Mouse (Mus musculus): ENCODE data around the gene Trim63. TPM values are rescaled to one million over a fixed set of nuclear protein-coding genes. Genes with fewer than 3 reads are reported as not detected.
"Not testable (repeated sequence)": the region's sequence is repeated elsewhere in the genome, so short reads cannot be mapped to it uniquely, and the experiment has no call there.

The Trim63 gene
- total RNA-seq, 2 experiments from 2014 or later, result 0.30 to 0.35 TPM

DNA sequence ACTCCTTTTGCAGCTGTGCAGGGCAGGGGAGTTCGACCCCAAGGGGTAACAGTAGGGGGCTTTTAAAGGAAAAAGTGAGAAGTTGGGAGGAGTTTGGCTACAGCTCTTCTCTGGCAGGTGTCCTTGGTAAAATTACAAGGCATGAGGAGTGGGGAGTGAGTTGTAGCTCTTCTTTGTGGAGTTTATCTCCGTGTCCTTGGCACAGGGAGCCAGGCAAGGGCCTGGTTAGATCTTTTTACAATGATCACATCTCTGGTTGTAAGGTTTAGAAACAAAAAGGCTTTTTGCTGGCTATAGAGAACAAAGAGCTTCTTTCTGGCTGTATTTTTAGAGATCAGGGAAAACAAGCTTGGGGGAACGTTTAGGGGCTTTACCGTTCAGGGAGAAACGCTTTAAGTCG, 26.3 kb downstream of the Trim63 start:
- not testable (repeated sequence) for DNase-seq (ENCODE audit: low spot score in 2 of 2)

DNA sequence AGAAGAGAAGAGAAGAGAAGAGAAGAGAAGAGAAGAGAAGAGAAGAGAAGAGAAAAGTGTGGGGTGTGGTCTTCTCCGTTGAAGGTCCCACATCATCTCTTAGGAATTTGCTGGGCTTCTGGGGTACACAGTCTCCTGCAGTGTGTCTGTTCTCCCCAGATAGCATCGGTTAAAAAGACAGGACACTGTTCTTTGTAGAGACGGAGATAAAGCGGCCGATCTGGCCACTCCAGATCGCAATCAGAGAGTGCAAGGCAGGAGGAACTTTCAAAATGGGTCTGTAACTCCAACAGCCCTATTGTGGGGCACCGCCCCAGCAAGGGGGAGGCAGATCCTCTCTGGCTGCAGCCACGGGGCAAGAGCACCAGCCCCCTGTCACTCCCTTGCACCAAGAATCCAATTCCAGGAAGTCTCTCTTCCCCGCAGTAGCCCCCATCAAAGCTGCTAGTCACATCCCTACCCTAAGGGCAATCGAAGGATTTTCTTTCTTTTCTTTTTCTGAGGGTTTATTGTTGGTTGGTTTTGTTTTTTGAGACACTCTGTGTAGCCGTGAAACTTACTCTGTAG, 27.4 kb downstream of the Trim63 start:
- DNase-seq (ENCODE audit: low spot score in 2 of 2), result no peak

DNA sequence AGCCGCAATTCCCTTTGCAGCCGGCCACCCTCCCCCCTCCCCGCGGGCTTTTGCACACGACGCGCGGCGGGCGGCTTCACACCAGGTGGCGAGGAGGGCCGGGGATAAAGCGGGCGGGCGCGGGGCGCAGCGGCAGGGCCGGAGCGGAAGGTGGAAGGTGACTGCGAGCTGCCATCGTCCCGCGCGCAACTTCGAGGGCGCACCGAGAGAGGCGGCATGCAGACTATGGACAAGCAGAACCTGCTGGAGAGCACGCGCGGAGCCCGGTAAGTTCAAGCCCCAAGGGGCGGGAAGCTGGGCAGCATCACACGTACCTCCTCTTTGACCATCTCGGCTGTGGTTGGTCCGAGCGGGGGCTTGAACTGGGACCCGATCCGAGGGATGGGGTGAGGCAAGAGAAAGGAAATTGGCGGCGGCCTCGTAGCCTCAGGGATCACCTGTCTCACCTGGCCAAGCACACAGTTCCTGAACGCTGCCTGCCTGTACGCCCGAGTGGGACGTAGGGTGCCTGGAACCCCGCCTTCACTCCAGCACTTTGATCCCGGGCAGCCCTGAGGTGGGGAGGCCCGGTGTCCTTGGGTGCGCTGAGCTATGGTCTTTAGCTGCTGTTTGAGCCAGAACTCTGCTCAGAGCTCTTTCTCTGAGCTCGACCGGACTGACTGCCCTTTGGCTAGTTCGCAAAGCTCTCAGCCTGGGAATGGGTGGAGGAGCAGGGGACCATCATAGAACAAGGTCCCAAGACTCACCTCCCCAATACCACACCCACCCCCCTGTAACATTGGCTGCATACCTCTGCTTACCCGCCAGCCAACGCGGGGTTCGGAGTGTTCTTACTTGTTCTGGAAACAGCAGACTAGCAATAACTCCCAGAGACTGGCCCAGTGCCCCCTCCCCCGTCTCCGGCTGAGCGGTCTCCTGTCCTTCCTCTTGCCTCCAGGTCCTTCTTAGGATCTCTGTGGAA, 28.4 kb downstream of the Trim63 start, which contains the start of gene Slc30a2:
Gene Slc30a2 (plus strand): TSS at position 111 of the 961 bp plus-strand sequence.
- DNase-seq (ENCODE audit: low spot score in 2 of 2), result no peak

DNA sequence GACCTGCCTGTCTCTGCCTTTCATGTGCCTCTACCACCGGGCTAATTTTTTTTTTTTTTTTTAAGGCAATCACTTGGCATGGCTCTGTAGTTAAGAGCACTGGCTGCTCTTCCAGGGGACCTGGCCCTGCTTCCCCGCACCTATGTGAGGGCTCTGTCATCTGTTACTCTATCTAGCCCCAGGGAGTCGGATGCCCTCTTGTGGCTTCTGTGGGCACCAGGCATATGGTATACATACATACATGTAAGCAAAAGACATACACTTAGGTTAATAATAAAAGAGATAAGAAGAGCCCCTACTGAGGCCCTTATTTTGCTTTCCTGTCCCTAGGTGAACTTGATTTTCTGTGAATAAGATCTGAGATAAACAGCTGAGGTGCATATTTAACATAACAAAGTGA, 29.7 kb downstream of the Trim63 start:
- DNase-seq (ENCODE audit: low spot score in 2 of 2), result no peak

DNA sequence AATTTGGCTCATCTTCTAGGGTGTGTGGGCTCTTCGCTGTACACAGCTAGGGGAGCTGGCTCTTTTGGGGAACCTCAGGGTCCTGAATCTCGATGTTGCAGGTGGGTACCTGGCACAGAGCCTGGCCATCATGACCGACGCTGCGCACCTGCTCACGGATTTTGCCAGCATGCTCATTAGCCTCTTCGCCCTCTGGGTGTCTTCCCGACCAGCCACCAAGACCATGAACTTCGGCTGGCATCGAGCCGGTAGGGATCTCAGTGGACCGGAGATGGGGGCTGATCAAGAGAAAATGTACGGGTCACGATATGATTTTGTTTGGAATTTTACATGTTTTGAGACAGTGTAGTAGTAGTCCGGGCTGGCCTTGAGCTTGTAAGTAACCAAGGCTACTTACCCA, 30.9 kb downstream of the Trim63 start:
- DNase-seq (ENCODE audit: low spot score in 2 of 2), result no peak

DNA sequence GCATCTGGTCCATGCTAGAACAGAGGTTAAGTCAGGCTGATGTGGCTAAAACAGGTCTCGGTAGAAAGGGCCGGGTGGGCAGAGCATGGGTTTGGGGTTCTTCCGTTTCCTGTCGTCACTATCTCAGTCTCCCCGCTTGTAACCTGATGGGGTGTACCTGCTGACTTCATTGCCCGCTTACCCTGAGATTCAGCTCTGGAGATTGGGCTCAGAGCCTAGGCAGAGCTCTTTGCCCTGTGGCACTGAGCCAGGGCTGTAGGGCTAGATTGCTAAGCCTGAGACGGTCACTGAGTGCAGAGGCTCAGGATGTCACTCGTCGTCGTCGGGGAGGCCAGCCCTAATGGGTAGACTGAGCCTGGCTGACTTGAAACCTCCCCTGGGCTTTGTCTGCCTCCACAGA, 33.2 kb downstream of the Trim63 start:
- no peak for DNase-seq (ENCODE audit: low spot score in 2 of 2)

DNA sequence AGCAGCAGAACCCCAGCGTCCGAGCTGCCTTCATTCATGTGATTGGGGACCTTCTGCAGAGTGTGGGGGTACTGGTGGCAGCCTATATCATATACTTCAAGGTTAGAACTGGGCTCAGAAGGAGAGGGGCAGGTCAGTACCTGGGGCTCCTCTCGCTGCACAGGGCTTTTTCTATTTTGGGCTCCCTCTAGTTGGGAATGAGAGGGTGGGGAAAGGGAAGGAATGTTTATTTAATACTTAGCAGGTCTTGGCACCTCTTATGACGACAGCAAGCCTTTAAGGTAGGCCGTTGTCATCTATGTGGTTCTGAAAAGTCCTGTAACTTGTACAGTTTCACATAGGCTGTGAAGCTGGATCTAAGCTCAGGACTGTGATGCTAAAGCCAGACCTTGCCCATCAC, 33.6 kb downstream of the Trim63 start:
- DNase-seq (ENCODE audit: low spot score in 2 of 2), result no peak

DNA sequence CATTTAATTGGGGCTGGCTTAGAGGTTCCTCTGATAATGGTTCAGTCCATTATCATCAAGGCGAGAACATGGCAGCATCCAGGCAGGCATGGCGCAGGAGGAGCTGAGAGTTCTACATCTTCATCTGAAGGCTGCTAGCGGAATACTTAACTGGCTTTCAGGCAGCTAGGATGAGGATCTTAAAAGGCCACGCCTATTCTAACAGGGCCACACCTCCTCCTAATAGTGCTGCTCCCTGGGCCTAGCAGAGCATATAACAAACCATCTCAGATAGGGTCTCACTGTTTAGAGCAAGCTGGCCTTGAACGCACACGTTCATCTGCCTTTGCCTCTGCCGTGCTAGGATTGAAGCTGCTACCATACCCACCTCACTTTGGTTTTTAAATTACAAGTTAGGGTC, 34.9 kb downstream of the Trim63 start:
- DNase-seq (ENCODE audit: low spot score in 2 of 2), result no peak

DNA sequence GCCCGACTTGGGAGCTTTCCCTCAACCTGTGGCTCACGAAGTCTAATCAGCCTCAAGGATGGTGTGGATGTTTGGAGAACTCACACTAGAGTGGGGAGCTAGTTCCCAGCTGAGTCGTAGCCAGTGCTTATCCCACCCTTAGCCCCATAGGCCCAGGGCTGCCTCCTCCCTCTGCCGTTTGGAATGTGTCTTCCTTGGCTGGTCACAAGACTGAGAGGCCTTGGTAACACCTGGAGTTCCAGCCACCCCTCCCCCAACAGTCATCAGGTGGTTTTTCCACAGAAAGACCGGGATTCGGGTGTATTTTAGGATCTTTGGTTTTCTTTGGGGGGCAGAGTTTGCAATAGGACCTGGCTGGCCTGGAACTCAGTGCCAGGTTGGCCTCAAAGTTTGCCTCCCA, 35.7 kb downstream of the Trim63 start:
- no peak for DNase-seq (ENCODE audit: low spot score in 2 of 2)

DNA sequence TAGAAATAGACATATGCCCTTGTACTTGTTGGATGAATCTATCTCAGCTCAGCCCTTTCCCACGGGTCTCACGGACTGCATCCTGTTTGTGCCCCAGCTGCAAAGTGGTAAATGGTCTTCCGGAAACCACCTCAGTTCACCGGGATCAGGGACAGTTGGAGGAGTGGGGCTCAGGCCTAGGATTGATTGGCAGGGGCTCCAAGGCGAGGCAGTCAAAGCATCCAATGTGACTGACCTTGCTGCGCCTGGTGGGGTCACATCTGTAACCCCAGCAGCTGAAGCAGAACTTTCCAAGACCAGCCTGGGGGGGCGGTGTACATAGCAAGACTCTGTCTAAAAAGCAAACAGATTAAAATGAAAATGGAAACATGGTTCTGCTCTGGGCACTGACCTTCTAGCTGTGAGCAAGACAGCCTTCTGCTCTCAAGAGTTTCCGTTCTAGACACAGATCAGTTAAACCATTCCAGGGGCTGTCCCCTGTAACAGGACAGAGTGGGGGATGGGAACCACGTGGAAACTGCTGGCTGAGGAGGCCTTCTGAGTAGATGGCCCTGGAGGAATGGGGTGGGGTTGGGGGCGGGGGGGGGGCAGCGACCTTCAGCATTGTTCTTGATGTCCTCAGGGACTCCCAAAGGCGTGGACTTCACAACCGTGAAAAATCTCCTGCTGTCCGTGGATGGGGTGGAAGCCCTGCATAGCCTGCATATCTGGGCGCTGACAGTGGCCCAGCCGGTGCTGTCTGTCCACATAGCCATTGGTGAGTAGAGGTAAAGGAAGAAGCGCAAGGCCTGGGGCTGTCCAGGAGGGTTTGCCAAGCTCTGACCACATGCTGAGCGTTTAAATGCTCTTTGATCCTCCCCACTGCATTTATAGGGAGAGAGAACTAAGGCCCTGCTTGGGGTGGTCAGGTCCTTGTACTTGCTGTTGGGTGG, 36.7 kb downstream of the Trim63 start:
- no peak for DNase-seq (ENCODE audit: low spot score in 2 of 2)

DNA sequence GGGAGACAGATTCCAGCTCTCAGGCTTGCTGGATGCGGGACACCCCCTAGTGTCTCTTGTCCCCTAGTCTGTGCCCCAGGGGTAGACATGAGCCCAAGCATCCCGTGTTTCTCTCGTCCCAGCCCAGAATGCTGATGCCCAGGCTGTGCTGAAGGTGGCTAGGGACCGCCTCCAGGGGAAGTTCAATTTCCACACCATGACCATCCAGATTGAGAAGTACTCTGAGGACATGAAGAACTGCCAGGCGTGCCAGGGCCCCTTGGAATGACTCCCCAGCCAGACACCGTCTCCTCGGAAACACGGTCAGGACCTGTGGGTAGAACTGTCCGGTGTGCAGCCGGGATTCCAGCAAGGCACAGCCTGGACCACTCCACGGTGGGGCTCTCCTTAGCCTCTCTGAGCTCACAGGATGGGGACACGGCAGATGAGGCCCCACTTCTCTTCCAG, 37.4 kb downstream of the Trim63 start:
- DNase-seq (ENCODE audit: low spot score in 2 of 2), result no peak

DNA sequence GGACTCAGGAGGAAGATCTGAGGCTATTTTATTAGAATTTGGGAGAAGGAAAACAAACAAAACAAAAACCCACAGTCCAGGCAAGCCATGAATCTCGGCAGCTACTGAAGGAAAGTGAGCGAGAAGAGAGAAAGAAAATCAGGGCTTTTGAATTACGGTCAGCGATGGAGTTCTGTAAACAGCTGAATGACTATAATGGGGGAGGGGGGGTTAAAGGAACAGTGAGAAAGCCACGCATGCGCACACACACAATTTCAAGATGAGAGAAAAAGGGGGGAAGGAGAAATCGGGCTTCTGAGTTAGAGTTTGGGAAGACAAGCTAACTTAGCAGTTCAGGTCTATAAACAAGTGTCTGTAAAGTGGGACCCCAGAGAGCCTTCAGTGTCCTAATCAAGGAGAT, 38.0 kb downstream of the Trim63 start:
- DNase-seq (ENCODE audit: low spot score in 2 of 2), result no peak

DNA sequence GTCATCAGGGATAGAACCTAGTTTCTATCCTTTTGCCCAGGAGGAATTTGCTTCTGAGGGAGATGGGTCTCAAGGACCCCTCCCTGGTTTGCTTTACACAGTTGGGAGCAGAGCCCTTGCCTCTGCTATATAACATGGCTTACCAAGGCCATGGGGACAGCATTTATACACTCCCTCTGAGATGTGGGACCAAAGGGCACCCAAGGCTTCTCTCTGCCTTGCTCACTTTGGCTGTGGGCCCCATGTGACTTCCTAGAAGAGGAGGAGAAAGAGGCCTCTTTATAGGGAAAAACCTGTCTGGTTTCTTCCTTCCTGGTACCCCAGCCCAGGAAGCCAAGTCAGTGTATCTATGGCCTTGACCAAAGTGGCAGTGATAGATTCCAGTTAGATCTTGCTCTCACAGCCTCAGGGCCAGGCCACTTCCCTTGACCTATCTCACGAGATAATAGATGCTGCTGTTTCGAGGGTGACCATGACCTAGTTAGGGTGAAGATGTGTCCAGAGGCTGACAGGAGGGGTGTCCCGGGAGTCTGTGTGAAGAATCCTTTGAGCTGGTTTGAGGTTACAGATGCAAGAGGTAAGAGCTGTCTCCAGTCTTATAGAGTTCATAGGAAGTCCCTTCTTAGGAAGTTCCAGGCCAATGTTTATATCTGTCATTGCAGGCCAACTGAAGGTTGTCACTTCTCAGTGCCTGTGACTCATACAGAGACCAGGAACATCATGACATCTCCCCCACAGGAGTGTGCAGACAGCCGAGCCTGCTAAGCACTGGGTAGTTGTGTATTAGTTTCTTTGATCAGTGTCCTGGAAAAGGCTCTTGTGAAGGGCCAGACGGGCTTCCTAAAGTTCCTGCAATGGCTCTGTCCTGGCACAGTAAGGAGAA, 38.8 kb downstream of the Trim63 start:
- no peak for DNase-seq (ENCODE audit: low spot score in 2 of 2)

DNA sequence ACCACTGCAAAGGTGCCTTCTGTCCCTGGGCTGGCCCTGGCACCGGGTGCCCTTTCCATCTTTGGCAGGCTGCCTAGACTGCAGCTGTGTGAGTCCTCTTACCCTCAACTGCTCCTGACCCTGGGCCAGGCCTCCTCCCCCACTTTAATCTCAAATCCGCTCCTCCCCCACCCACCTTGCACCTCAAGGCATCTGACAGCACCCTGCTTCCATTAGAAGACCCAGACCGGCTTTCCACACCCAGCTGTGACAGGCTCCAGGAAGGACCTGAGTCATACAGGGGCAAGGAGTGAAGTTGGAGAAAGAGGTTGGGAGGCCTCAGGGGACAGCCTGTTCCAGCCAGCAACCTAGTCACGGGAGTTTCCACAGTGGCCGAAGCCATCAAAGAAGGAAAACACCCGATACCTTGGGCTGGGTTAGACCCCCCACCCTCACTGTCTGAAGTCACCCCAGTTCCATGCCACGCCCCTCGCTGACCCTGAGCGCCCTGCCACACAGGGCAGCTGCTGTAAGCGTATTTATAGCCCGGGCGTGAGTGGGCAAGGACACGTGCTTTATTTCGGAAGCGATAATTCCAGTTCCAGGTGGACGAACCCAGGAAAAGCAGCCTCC, 41.0 kb downstream of the Trim63 start:
- DNase-seq (ENCODE audit: low spot score in 2 of 2), result no peak

DNA sequence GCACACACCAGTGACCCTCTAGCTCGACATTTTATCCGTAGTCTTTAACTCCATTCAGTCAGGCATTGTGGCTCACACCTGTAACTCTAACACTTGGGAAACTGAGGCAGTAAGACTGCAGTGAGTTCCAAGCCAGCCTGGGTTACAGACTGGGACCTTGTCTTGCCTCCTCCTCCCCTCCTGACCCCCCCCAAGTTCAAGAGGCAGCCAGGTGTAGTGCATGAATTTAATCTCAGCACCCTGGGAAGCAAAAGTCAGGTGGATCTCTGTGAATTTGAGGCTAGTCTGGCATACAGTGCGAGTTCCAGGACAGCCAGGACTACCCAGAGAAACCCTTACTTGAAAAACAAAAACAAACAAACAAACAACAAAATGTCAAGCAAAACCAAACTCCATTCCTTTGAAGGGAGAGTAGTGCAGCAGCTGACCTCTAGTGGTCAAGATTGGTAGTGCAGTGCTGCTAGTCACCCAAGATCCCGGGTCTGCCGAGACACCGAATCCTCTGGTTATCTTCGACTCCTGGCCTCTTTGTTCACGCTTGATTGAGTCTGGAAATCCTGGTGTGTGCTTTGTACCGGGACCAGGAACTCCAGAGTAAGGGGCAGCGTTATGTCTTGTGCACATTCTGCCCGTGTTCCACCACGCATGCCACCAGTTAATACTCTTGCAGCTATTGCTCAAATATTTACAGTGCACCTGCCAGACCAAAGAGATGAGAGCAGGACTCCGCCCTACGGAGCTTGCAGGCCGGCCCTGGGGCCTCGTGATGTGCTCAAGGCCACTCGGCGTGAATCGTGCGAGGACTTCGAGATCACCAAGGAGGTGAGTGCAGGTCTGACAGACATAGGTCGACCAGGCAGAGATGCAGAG, 41.9 kb downstream of the Trim63 start:
- peak; percentile 80 to 89 for DNase-seq (ENCODE audit: low spot score in 2 of 2)

DNA sequence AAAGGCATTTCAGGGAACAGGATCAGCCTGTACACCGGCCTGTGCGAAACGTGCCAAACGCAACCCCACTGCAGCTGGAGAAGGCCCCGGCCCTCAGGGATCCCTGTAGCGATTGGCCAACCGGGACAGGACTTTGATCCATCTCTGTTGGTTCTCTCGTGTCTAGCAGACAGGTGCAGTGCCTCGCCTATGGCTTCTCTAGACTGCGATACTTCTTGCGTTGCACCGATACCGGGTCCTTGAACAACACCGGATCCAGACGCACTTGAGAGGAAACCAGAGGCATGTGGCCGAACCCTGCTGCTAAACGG, 42.5 kb downstream of the Trim63 start:
- DNase-seq (ENCODE audit: low spot score in 2 of 2), result no peak

DNA sequence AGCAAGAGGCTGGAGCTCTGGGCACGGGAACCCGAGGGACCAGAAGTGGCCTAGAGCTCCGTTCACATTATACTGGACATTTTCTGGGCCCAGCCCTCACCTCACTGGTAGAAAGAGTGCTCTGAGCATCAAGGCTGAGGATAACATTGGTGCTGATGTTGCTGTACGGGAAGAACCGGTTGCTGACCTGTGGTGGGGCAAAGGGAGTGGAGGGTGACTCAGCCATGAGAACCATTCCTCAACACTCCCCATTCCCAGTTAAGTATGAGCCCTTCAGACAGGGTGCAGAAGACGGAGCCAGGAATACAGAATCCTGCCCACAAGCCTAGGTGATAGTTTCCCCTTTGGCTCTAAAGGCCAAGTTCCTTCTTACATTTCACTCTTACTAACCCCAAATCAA, 44.7 kb downstream of the Trim63 start:
- no peak for DNase-seq (ENCODE audit: low spot score in 2 of 2)

DNA sequence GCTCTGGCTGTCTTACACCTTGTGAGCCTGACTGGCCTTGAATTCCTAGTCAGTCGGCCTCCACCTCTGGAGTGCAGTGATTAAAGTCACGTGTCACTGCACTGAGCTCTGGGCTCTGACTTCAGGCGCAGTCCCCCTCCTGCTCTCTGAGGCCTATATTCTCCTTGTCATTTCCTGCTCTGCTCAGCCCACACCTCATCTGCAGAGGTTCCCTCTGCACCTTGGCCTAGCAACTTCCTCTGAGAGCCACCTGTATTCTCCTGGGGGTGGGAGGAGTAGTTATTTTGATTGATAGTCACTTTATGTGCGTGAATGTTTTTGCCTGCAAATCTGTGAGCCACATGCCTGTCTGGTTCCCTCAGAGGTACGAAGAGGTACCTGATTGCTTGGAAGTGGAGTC, 46.3 kb downstream of the Trim63 start:
- DNase-seq (ENCODE audit: low spot score in 2 of 2), result no peak

DNA sequence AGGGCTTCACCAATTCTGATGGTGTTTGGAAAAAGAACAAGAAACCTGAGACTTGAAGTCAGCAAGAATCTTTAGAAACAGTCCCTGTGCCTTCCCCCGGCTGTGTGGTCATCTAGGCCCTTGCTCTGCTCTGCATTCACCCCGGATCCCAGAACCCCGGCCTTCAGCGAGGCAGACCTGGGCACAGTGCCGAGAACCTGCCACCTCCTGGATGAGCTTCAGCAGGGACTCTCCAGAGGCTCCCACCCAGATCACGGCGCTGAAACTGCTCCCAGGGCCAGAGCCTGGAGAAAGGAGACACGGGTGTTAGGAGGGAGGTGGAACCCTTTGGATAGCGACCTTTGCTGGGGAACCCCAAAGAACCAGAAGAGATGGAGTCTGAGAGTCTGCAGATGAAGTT, 47.2 kb downstream of the Trim63 start:
- no peak for DNase-seq (ENCODE audit: low spot score in 2 of 2)

Measured in left cerebral cortex, adult 18-20 months (tissue).